Mouse (Mus musculus) gonadal fat pad, adult 2 months (tissue): ENCODE results near the gene Odf3l2. TPM values are rescaled to one million over a fixed set of nuclear protein-coding genes. Genes with fewer than 3 reads are reported as not detected.

ENCODE experiments used
- DNase-seq: peaks from one replicate; pipeline ENCODE4 v3.0.0-alpha.2; 2012; ENCODE audit warnings: low read depth
- polyA plus RNA-seq: library from polyadenylated mRNA; depleted of rRNA; stranded (reverse); fragments of >200 nt; gene quantifications from 2 replicates; pipeline ENCODE4 v1.2.3, GENCODE M21; 2012; rRNA removed

Odf3l2 gene
- polyA plus RNA-seq, result not detected in 2 replicates

DNA sequence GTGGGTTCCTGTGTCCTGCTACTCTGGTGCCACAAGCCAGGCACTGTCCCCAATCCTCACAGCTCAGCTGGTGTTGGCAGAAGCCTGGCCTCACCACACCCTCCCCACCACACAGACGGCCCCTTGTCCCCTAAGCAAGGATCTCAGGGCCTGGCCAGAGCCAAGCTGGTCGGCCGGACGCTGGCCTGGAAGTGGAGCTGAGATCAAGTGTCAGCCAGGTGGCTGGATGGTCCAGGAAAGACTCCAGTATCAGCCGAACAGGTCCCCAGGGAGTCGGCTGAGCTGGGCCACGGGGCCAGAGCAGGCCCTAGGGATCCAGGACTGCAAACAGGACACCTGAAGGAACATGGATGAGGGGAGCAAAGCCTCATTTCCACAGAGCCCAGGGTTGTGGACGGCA is at the start of gene Odf3l2:
TSS of gene Odf3l2 (minus strand) at position 28 of the 400 bp plus-strand sequence.
- no peak for DNase-seq

- no peak for DNase-seq
These were observed 48.8 kb upstream of the Odf3l2 start for GRCm38 (mm10) chr10:79694379-79694655.

- peak; percentile 82 for DNase-seq
These were observed 48.2 kb upstream of the Odf3l2 start for GRCm38 (mm10) chr10:79693580-79694378.

DNA sequence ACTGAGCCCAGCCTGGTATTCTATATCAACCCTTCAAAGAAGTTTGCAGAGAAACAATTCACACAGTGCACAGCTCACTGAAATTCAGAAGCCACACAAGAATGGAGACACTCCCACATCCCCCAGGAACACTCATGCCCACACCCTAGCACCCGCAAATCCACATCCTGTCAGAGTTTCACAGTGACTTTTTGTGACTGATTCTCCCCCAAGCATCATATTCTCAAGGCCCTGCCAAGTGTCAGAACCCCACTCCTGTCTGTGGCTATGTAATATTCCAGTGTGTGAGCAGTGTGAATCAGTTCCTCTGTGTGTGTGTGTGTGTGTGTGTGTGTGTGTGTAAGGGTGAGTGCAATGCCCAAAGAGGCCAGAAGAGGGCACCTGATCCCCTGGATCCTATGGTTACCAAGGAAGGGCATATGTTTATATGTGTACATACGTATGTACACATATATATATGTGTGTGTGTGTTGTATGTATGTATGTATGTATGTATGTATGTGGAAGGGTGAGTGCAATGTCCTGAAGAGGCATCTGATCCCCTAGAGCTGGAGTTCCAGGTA is 46.5 kb upstream of the Odf3l2 start:
- no peak for DNase-seq

DNA sequence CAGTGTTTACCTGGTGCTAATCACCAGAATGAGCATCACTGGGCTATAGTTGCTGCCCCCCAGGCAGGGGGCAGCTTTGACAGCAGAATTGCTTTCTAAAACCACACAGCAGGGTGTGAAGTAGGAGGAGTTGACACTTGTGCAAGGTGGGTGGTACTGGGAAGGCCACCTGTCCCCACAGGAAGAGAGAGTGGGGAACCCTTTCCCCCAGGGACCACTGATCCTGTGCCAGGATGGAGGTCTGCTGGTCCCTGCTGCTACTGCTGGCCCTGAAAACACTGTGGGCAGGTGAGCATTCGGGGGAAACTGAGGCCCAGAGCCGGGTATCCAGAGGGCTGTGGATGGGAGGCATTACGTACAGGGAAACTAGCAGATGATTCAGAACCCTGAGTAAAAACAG is 43.6 kb upstream of the Odf3l2 start:
- DNase-seq, result no peak

DNA sequence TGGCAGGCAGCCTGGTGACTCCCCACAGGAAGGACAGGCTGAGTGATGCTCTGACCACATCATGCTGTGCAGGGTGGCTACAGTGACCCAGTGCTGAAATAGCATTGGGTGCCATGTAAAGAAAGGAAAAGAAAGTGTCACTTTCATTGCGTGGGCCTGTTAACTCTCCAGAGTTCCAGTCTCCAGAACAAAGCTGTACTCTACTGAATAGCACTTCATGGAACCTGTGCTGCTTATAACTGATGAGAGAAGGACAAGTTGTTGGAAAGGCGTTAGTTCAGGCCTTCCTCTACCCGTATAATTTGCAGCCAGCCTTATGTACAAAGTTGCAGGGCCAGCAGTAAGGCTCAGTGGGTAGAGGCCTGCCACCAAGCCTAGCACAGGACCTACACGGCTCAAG is 43.2 kb upstream of the Odf3l2 start, which contains the start of gene Gzmm:
TSS of gene Gzmm (plus strand) at position 301 of the 400 bp plus-strand sequence.
- no peak for DNase-seq

DNA sequence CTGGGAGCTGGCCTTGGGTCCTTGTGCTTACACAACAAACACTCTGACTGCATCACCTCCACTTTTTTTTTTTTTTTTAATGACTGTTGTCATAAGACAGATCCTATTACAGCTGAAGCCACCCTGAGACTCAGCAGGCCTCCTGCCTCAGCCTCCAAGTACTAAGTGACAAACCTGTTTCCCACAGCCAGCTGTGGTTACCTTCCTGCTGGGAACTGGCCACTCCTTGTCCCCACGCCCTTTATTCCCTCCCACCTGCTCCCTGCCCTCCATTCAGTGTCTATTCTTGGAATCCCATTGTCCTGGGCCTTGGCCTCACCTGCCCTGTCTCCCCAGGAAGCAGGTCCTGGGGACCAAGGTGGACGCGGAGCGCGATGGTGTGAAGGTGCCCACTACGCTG is 42.0 kb upstream of the Odf3l2 start:
- no peak for DNase-seq

DNA sequence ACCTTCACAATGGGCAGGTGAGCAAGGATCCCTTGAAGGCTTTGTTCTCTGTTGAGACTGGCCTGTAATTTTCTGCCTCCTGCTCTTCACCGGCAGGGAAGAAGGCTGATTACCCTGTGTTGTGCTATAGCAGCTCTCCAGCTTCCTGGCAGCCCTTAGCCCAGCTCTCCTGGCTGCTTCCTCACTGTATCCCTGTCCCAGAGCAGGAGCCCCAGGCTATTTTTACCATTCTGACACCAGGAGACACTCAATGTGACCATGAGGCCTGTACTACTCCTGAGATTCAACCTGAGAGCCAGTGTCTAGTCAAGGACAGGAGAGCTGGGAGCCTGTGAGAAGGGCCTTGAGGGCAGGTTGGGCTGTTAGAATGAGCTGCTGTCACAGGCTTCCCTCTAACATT is 41.2 kb upstream of the Odf3l2 start:
- no peak for DNase-seq

DNA sequence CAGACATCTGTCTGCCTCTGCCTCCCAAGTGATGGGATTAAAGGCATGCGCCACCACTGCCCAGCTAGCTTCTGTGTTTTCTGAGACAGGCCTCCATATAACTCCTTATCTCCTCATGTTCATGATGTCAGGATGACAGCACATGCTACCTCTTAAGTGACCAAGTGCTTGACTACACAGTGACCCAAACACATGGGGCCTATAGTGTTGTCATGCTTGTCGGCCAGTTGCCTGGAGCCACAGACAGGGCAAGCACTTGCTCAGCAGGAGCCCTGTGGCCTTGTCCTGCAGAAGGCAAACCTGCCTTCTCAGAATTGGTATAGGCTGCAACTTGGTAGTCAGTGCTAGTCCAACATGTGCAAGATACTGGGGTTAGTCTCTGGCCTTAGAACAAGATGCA is 40.7 kb upstream of the Odf3l2 start:
- no peak for DNase-seq

DNA sequence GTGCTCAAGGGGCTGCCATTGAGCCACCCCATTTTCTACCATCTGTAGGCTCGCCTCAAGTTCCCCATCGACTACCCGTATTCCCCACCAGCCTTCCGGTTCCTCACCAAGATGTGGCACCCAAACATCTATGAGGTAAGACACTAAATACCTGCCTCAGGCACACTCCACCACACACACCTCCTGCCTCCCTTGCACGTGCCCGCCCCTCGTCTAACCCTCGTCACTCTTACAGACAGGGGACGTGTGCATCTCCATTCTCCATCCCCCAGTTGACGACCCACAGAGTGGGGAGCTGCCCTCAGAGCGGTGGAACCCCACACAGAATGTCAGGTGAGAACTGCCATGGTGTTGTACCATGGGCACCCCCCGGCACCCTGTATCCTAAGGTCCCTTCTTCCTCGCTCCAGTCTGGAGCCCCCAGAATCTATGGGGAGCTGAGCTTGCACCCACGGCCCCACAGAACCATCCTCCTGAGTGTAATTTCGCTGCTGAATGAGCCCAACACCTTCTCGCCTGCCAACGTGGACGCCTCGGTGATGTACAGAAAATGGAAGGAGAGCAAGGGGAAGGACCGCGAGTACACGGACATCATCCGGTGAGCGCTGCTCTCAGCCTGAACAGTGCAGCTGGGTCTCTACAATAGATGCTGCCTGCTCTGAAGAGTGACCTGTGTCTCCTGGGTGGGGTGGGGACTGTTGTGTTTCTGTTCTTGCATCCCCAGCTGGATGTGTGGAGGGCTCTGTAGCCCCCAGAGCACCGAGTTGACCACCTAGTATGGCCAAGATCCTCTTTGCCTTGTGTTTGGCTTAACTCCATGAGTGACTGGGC is 39.4 kb upstream of the Odf3l2 start:
- no peak for DNase-seq

- no peak for DNase-seq
These were observed 38.4 kb upstream of the Odf3l2 start for GRCm38 (mm10) chr10:79683726-79684640.

GRCm38 (mm10) chr10:79682916-79683582 is 37.5 kb upstream of the Odf3l2 start:
- DNase-seq, result no peak

DNA sequence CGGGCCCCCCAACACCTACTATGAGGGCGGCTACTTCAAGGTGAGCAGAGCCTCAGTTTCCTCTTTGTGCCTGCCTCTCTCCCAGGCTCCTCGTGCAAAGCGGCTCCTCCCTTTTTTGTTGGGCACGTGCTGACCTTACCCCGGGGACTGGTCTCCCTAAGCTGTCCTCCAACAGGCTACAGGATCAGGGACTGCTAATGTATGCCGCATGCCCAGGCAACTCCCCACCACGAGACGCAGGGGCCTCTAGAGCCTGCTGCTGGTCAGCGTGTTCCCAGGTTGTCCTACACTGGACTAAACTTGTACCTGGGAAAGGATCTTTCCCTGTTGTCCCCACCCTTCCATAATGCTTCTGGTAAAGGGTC is 37.0 kb upstream of the Odf3l2 start:
- DNase-seq, result no peak

DNA sequence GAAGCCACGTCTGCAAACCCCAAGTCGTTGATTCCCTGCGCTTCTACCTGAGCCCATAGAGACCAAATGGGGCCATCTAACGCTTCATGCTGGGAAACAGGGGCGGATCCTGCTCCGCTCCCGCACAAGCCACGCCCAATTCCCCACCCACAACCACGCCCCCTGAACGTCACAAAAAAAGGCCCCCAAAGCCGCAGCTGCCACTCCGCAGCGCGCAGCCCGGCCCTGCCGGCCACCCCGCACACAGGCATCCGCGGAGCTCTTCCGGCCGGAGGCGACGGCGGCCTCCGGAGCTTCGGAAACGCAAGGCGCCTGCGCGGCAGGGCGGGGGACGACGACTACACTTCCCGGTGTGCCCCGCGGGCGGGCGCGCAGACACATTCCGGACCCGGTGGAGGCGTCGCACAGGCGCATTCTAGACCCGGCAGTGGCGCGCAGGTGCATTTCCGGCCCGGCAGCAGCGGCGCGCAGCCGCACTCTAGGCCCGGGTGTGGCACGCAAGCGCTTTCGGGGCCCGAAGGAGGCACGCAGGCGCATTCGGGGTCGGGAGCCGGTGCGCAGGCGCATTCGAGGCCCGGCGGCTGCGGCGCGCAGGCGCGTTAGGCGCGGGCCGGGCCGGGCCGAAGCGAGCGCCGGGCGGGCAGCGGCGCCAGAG is 36.2 kb upstream of the Odf3l2 start, which contains the start of gene Cdc34:
TSS of gene Cdc34 (plus strand) at position 605 of the 655 bp plus-strand sequence.
- DNase-seq, result no peak

DNA sequence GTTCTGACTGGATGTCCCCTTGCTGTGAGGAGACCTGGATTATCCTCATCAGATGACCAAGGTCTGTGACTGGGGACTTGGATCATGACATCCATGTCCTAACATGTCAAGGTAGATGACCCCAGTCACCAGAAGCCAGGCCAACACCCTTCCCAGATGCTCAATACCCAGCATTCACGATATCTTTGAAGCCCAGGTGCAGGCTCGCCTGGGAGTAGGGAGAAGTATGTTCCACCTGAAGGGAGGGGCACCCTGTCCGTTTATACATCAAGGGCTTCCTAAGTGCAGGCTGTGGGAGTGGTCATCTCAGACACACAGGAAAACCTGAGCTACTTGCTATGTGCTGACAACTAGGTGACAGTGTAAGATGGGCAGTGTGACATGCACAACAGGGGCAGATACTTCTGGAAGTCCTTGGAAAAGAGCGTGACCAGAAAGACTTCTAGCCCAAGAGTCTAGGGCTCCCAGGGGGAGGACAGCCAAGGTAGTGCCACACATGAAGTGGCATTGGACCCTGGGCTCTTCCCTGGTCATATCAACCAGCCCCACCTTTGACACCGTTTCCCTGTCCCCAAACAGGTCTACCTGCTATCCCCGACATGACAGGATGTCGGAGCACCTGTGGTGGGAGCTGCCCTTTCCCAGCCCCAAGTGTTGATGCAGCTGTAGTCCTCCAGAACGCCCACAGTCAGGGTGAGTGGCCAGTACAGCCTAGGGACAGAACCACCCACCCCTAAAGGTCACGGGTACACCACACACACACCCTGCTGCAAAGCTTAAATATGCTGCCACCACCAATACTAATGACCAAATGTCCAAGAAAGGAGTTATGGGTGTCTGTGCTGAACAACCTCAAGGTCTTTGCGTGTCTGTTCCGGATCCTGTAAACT is 35.3 kb upstream of the Odf3l2 start:
- no peak for DNase-seq

GRCm38 (mm10) chr10:79675346-79676035 is 30.0 kb upstream of the Odf3l2 start:
- DNase-seq, result no peak

GRCm38 (mm10) chr10:79673054-79673453 is 27.5 kb upstream of the Odf3l2 start:
- no peak for DNase-seq

DNA sequence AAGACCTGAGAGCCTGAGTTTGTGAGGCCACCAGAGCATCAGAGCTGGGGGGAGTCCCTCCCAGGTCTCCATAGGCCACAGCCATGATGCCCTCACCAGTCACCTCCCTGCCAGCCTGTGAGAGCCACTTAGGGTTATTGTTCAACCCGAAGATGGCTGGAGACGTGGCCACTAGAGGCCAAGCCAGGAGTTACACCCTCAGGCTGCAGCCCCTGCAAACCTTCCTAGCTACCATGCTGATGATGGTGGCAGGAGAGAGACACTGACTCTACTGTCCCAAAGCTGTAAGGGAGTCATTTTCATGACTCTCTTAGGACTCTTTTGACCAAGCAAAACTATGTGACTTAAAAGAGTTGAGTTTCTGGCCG is 26.5 kb upstream of the Odf3l2 start:
- DNase-seq, result no peak
